Mouse (Mus musculus) E14TG2a.4 (cell line): ENCODE results near the gene Podxl2.

Source experiments
- CTCF ChIP-seq: conservative IDR thresholded peaks from 2 replicates; pipeline ENCODE4 v1.5.1; 2014; ENCODE audit warnings: low read length
- NANOG ChIP-seq: IDR thresholded peaks from 2 replicates; pipeline ENCODE4 v1.6.1; 2014; ENCODE audit warnings: borderline replicate concordance, low read length, mixed read lengths
- POU5F1 ChIP-seq: IDR thresholded peaks from 2 replicates; pipeline ENCODE4 v1.6.1; 2014; ENCODE audit warnings: low read length, borderline replicate concordance

DNA sequence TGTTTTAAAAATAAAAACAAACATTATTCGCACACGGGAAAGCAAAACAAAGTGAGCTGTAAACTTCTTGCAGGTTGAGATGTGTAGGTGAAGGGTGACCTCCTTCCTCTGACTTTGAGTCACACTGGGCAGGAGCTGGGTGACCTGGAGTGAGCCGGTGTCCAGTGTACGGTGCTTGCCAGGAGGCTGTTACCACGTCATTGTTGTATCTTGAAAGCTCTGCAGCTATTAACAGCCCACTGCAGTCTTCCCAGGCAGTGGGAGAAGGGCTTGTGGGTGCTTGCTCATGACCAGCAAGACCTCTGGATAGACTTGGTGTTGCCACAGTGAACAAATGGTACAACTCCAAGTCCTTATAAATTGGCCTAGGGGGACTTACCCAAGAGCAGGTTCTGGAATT is 40.0 kb upstream of the Podxl2 start:
- TF ChIP-seq CTCF, result no peak
- no peak for TF ChIP-seq POU5F1
- TF ChIP-seq NANOG, result no peak
